Mouse (Mus musculus): ENCODE results near the gene Prol1.
"Not testable (repeated sequence)": the region's sequence is repeated elsewhere in the genome, so short reads cannot be mapped to it uniquely, and the experiment has no call there.

Gene Prol1

DNA sequence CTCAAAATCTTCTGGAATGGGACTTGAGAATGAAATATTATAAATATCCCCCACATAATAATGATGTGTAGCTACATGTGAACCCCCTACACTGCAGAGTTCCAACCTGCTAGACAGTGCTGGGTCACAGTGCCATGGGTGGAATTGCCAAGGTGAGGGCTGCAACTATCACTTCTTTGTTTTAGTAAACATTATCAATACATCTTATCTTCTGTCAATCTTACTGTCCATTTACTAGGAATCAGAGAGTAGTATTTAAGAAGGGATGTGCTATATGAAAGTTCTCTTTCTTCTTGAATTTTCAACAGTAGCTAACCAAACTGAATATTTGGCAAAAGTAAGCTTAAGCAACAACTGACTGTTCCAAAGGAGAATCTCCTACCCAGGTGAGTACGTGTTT, at the start of gene Prol1:
Gene Prol1, plus strand, starts transcription at position 301 of the 400 bp plus-strand sequence.
- DNase-seq (ENCODE audit: low spot score) = no peak

DNA sequence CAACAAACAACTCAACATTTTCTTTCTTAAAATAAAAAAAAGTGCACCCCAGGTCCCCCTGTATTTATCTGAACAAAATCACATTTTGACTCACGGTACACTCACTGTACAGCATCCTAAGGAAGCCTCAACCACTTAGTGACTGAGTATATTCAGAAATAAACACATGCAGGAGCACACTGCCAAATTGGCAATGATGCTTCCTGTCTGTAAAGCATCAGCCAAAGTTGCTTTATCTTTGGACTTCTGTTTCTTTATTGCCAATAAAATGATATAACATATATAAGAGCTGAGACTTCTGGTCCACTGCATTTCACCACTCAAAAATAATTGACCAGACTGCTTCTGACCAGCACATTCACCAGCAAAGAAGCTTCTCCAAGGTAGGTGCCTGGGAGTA, 48.5 kb upstream of the Prol1 start, which contains the start of gene Gm7714:
Gene Gm7714, plus strand, starts transcription at position 301 of the 400 bp plus-strand sequence.
- no peak for DNase-seq (ENCODE audit: low spot score)

DNA sequence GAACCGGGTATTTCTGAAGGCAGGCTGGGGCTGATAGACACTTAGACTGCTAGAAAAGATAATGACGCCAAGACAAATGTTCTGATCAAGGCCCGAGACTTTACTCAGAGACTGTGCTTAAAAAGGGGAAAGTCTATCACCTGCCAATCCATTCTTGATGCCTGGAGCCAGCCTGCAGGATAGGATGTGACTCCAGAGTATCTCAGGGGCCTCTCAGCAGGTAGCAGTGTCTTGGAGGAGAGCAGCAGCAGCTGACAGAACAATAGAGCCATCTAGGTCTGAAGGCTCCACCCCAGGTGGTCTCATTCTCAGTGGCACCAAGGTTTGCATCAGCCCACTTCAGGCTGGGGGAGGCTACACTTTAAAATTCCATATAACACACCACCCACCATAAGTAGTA, 5.8 kb upstream of the Prol1 start:
- DNase-seq (ENCODE audit: low spot score) = not testable (repeated sequence)

DNA sequence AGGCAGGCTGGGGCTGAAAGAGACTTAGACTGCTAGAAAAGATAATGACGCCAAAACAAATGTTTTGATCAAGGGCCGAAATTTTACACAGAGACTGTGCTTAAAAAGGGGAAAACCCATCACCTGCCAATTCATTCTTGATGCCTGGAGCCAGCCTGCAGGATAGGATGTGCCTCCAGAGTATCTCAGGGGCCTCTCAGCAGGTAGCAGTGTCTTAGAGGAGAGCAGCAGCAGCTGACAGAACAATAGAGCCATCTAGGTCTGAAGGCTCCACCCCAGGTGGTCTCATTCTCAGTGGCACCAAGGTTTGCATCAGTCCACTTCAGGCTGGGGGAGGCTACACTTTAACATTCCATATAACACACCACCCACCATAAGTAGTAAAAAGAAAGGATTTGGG, 31.4 kb downstream of the Prol1 start:
- DNase-seq (ENCODE audit: low spot score) = not testable (repeated sequence)

DNA sequence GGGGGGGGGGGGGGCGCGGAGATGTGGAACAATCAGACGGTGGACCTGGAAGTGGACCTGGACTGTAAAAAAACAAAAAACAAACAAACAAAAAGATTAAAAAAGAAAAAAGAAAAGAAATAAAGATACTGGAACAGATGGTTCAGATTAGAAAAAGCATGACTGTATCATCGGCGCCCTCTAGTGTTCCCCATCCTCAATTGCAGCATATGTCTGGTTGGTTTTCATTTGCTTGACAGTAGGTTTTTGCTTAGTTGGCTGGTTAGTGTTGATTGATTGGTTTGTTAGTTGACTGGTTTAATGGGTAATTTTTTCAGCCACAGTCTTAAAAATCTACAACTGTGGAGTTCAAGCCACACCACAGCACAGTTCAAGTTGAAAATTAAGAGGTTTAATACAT, 47.7 kb downstream of the Prol1 start:
- DNase-seq (ENCODE audit: low spot score) = no peak

DNA sequence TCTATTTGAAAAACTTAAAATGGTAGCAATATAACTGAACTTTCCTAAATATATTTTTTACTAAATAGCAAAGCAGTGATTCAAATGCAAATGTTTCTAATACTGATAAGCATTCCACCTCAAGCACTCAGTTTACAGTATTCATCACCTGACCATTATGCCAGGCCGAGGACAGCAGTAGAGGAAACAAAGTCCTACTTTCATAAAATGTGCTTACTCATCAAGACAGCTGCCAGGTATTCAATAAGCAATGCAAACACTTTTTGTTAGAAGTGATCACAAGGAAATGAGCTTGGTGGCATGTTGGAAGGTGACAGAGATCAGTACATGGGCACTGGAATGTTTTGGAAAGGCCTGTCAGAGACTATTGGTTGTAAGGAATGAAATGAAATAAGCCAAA, 49.8 kb downstream of the Prol1 start:
- DNase-seq (ENCODE audit: low spot score) = no peak

DNA sequence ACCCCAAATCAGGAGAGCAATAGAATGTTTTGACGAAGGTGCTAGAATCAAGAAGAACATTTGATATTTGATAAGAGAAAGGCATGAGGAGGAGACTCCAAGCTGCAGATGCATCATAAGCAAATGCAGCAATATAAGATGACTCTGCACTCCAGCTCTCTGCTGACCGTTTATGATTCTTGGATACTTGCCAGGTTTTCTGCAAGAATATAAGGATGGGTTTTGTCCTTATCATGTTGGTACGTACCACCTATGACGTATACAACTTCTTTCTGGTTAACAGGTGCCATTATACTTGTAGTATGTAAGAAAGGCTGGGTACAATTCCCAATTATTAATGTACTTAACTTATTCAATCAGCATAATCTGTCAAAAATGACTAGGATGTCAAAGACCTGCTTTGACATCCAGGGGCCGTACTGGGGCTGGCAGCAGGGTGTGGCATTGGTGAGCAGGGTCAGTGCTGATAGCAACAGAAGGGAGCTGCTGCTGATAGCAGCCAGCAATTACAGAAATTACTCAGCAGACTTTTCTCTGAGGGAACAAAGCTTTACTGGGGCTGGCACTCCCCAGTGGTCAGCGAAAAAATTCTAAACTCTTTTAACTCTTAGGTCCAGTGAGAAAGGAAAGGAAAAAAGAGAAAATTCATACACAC, 53.6 kb downstream of the Prol1 start:
- DNase-seq (ENCODE audit: low spot score) = no peak

DNA sequence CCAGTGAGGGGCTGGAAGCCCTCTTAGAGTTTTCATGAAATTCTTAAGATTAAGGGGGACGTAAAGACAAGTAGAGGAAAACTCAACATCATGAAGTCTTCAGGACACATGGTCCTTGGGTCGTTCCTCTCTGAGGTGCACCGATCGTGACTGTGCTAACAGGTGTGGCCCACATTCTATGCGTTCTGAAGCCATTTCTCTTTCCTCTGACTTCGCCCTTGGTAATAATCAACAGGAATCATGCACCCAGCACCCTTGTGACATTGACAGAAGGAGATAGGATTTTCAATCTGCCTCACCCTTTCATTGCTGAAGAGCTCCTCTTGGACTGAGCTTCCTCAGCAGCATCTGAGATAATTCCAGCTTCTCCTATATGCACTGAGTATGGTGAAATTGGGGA, 55.5 kb downstream of the Prol1 start:
- DNase-seq (ENCODE audit: low spot score) = no peak

DNA sequence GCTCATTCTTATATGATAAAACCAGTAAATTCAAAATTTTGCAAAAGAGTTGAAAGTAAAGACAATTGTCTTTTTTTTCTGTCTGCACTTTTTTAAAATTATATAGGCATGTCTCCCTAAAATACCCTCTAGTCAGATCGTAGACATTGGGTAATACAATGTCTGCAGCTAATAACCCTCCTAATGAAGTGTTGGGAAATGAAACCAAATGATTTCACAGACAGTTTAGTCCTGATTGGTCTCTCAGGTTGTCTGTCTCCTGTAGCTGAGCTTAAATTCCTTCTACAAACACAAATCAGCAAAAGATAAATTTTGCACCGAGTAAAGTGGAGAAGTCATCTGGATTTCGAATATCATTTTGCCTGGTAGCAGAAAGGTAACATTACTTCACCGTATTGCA, 58.7 kb downstream of the Prol1 start, which contains the start of gene Amtn:
Gene Amtn, plus strand, starts transcription at position 301 of the 400 bp plus-strand sequence.
- no peak for DNase-seq (ENCODE audit: low spot score)
